Mouse (Mus musculus) midbrain, embryonic 14.5 days (tissue): Measurements from ENCODE around the gene Trim7. TPM values are rescaled to one million over a fixed set of nuclear protein-coding genes. Genes with fewer than 3 reads are reported as not detected.

ENCODE experiments used
- ATAC-seq: fragments of 200-750 bp; cut with Nextera tagmentation; 2 replicates; pipeline ENCODE4 v1.8.0; 2017; ENCODE audit warnings: moderate number of reproducible peaks, moderate library complexity; ENCODE audit not compliant: low FRiP score, low TSS enrichment
- DNase-seq: peaks from one replicate; pipeline ENCODE4 v3.0.0-alpha.2; 2015
- H3K27ac ChIP-seq: fragments of 300-500 bp; sonication (generic); replicated peaks from 2 replicates; pipeline ENCODE4 v1.5.1; 2014; ENCODE audit warnings: mild to moderate bottlenecking, low read depth, low read length, moderate library complexity
- H3K27me3 ChIP-seq: fragments of 300-500 bp; sonication (generic); 2 replicates; pipeline ENCODE4 v1.6.1; 2014; ENCODE audit warnings: low read length, control low read depth, mixed read lengths; ENCODE audit not compliant: control insufficient read depth, insufficient read depth
- H3K36me3 ChIP-seq: fragments of 300-500 bp; sonication (generic); 2 replicates; pipeline ENCODE4 v1.6.1; 2014; ENCODE audit warnings: low read length, control low read depth; ENCODE audit not compliant: control insufficient read depth, insufficient read depth
- H3K4me1 ChIP-seq: fragments of 300-500 bp; sonication (generic); 2 replicates; pipeline ENCODE4 v1.6.1; 2014; ENCODE audit warnings: mild to moderate bottlenecking, antibody characterized with exemption, low read length, control low read depth; ENCODE audit not compliant: control insufficient read depth, insufficient read depth
- H3K4me2 ChIP-seq: fragments of 300-500 bp; sonication (generic); 2 replicates; pipeline ENCODE4 v1.6.1; 2014; ENCODE audit warnings: mild to moderate bottlenecking, low read length, moderate library complexity
- H3K4me3 ChIP-seq: fragments of 300-500 bp; sonication (generic); replicated peaks from 2 replicates; pipeline ENCODE4 v1.5.1; 2014; ENCODE audit warnings: low read depth, low read length
- H3K9ac ChIP-seq: fragments of 300-500 bp; sonication (generic); replicated peaks from 2 replicates; pipeline ENCODE4 v1.6.1; 2014; ENCODE audit warnings: mild to moderate bottlenecking, low read length, moderate library complexity
- H3K9me3 ChIP-seq: fragments of 300-500 bp; sonication (generic); 2 replicates; pipeline ENCODE4 v1.6.1; 2016; ENCODE audit warnings: low read length, control low read depth, mixed read lengths; ENCODE audit not compliant: control insufficient read depth
- WGBS: fragments of 180-500 bp; shearing (Covaris S2); extraction: QIAGEN DNeasy Blood & Tissue Kit; methylation state at CpG from one replicate; pipeline ENCODE4 v1.1.7; 2014; 5-methylcytosine and 5-hydroxymethylcytosine counted together
- polyA plus RNA-seq: library from polyadenylated mRNA; unstranded; fragments of >200 nt; fragmentation: Nextera tagmentation; extraction: Ambion mirVana; gene quantifications from 2 replicates; pipeline ENCODE4 v1.2.1, GENCODE M21; 2014

Gene Trim7
- polyA plus RNA-seq, 1 experiment from 2014 or later, result 0.75 TPM

DNA sequence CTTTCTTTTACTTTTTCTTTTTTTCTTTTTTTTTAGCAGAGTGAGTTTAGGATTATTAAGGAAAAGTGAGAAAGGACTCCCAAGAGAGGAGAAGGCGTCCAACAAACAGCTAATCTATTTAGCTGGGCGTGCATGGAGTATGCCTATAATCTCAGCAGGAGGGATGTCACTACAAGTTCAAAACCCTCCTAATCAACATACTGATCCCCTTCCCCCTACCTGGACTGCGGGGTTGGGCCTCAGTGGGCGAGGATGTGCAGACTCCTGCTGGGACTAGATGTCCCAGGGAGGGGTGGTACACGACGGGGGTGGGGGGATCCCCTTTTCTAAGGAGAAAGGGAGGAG lies 784 bp downstream of the Trim7 start:
- Histone ChIP-seq H3K4me3 (peak overlapping the region; percentile 39), H3K9ac (no peak overlapping the region; the same call in 1 of the 2 replicates), H3K36me3 (no peaks in the 10 kb centered on the region), H3K27ac (no peak overlapping the region), H3K27me3 (peaks cover 18% of the 10 kb centered on the region), H3K4me1 (peaks cover 10% of the 10 kb centered on the region; the same call in 1 of the 2 replicates), H3K9me3 (no peaks in the 10 kb centered on the region), H3K4me2 (peak overlapping the region; percentile 51)
- WGBS, result 1% methylated on average over 6 of the region's 6 CpGs
- no peak; the same call in 1 of the 2 replicates for ATAC-seq
- peak; percentile 51 for DNase-seq

GRCm38 (mm10) chr11:48827926-48828325 lies 2.0 kb downstream of the Trim7 start:
- peaks cover 10% of the 10 kb centered on the region; the same call in 1 of the 2 replicates for H3K4me1 ChIP-seq
- H3K9ac ChIP-seq, result no peak overlapping the region
- no peak for ATAC-seq
- no peak overlapping the region for H3K4me3 ChIP-seq
- no peak for DNase-seq
- H3K9me3 ChIP-seq, result no peaks in the 10 kb centered on the region
- H3K27ac ChIP-seq, result no peak overlapping the region
- 73% methylated on average over 6 of the region's 6 CpGs for WGBS
- peaks cover 18% of the 10 kb centered on the region for H3K27me3 ChIP-seq
- H3K4me2 ChIP-seq, result no peak overlapping the region
- H3K36me3 ChIP-seq, result no peaks in the 10 kb centered on the region

DNA sequence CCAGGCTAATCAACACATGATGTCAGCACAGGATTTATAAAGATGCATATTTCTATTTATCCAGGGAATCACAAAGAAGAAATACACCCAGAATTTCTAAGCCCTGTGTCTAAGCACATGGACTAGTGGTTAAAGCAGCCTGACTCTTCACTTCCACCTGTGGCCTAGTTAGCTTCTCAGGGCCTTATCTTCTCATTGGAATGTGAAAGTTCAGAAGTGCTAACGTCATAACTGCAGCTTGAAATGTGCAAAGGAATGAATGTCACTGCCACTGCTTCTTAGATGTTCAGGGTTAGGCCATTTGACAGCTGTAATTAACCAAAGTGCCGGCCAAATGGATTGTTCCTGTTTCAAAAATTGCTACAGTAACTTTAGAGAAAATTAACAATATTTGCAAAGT lies 4.3 kb downstream of the Trim7 start:
- no peak overlapping the region for H3K27ac ChIP-seq
- no peaks in the 10 kb centered on the region for H3K9me3 ChIP-seq
- H3K4me3 ChIP-seq, result no peak overlapping the region
- WGBS, result 77% methylated on average over 2 of the region's 2 CpGs
- H3K36me3 ChIP-seq, result no peaks in the 10 kb centered on the region
- DNase-seq (no peak), ATAC-seq (no peak)
- H3K27me3 ChIP-seq, result no peaks in the 10 kb centered on the region
- no peak overlapping the region for H3K9ac ChIP-seq
- H3K4me1 ChIP-seq, result 0 out of 2 replicates have a peak, but pooled peaks cover 3% of the 10 kb centered on the region
- H3K4me2 ChIP-seq, result no peak overlapping the region

- no peak overlapping the region for H3K4me2 ChIP-seq
- WGBS, result 81% methylated on average over 2 of the region's 2 CpGs
Observed at GRCm38 (mm10) chr11:48831273-48831672, 5.3 kb downstream of the Trim7 start.

GRCm38 (mm10) chr11:48833078-48833730 lies 7.3 kb downstream of the Trim7 start:
- peak overlapping the region; percentile 53 for H3K4me3 ChIP-seq
- H3K4me1 ChIP-seq, result peaks cover 1% of the 10 kb centered on the region
- H3K27ac ChIP-seq, result no peak overlapping the region
- H3K36me3 ChIP-seq, result no peaks in the 10 kb centered on the region
- H3K9me3 ChIP-seq, result no peaks in the 10 kb centered on the region
- H3K4me2 ChIP-seq, result peak overlapping the region; percentile 65
- DNase-seq, result no peak
- H3K9ac ChIP-seq, result no peak overlapping the region
- no peak for ATAC-seq
- no peaks in the 10 kb centered on the region; the same call in 1 of the 2 replicates for H3K27me3 ChIP-seq
- WGBS, result 44% methylated on average over 9 of the region's 9 CpGs

More at GRCm38 (mm10) chr11:48831273-48831672, 5.3 kb downstream of the Trim7 start:
- Histone ChIP-seq H3K4me3 (no peak overlapping the region), H3K4me1 (0 out of 2 replicates have a peak, but pooled peaks cover 3% of the 10 kb centered on the region), H3K9me3 (no peaks in the 10 kb centered on the region), H3K9ac (no peak overlapping the region), H3K27me3 (no peaks in the 10 kb centered on the region; the same call in 1 of the 2 replicates), H3K36me3 (no peaks in the 10 kb centered on the region), H3K27ac (no peak overlapping the region)
- DNase-seq (no peak), ATAC-seq (no peak)

DNA sequence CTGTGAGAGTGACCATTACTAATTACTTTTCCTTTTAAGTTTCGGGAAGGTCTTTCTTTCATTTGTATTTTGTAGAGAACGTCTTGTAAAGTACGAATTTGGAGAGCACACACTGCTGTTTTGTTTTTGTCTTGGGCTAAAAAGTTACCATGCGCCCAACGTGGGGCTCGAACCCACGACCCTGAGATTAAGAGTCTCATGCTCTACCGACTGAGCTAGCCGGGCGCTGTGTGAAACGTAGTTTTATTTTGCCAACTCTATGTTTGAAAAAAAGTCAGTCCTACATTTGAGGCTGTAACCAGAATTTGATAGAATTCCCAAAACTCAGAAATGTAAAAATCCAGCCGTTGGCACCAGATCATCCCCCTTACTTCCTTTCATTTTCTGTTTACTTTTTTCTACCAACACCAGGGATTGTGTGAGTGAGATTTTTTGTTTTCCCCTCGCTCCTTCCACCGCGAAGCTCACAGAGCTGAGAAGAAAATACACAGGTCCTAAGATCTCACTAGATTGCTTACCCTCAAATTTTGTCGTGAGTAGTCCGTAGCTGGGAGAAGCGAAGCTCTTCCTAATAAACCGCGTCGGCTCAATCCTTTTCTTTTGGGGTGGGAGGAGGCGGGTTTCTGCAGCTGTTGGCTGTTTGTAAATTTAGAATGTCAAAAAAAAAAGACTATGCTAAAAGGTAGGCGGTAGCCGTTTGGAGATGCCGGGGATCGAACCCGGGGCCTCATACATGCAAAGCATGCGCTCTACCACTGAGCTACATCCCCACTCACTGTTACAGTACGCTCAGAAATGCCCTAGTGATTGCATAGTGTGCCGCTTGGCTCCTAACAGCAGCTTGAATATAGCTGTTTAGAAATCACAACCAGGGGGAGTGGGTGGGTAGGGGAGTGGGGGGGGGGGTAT lies 8.0 kb downstream of the Trim7 start:
- peak; percentile 88 for ATAC-seq
- H3K27me3 ChIP-seq, result no peaks in the 10 kb centered on the region; the same call in 1 of the 2 replicates
- peaks cover 7% of the 10 kb centered on the region for H3K4me1 ChIP-seq
- peak overlapping the region; percentile 67 for H3K27ac ChIP-seq
- WGBS, result under 1% methylated on average over 30 of the region's 30 CpGs
- H3K36me3 ChIP-seq, result no peaks in the 10 kb centered on the region
- H3K9ac ChIP-seq, result peak overlapping the region; percentile 59
- H3K4me2 ChIP-seq, result peak overlapping the region; percentile 65
- peak; percentile 93 for DNase-seq
- H3K4me3 ChIP-seq, result peak overlapping the region; percentile 53
- H3K9me3 ChIP-seq, result no peaks in the 10 kb centered on the region

DNA sequence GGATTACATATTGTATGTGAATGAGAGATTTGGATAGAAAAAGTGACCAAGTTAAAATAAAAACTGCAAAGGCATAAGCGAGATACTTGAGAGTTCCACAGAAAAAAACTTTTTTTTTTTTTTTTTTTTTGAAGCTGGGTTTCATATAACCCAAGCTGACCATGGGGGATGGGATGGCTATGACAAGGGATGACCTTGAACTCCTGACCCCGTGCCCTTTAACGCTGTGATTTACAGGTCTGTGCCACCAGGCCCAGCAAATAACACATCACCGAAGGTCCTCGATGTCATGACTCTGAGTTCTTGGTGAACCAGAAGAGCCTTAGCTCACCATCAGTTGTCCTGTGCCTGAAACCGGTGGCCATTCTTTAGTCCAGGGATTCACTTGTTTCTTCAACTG lies 10.0 kb downstream of the Trim7 start:
- peaks cover 7% of the 10 kb centered on the region for H3K4me1 ChIP-seq
- H3K27me3 ChIP-seq, result peaks cover 10% of the 10 kb centered on the region
- H3K9ac ChIP-seq, result no peak overlapping the region
- H3K4me2 ChIP-seq, result no peak overlapping the region
- H3K4me3 ChIP-seq, result no peak overlapping the region
- DNase-seq (no peak), ATAC-seq (no peak)
- H3K9me3 ChIP-seq, result no peaks in the 10 kb centered on the region
- no peak overlapping the region for H3K27ac ChIP-seq
- no peaks in the 10 kb centered on the region for H3K36me3 ChIP-seq
- 83% methylated on average over 6 of the region's 6 CpGs for WGBS

GRCm38 (mm10) chr11:48836990-48837309 lies 11.0 kb downstream of the Trim7 start:
- no peak for ATAC-seq
- Histone ChIP-seq H3K9ac (peak overlapping the region; percentile 69), H3K27ac (no peak overlapping the region), H3K4me3 (peak overlapping the region; percentile 77), H3K27me3 (peaks cover 10% of the 10 kb centered on the region), H3K4me2 (peak overlapping the region; percentile 58), H3K4me1 (peaks cover 7% of the 10 kb centered on the region), H3K9me3 (no peaks in the 10 kb centered on the region), H3K36me3 (no peaks in the 10 kb centered on the region)
- DNase-seq, result no peak
- 8% methylated on average over 11 of the region's 11 CpGs for WGBS
